Mouse (Mus musculus) forebrain, embryonic 16.5 days (tissue): Measurements from ENCODE around the gene A930002H24Rik. TPM values are rescaled to one million over a fixed set of nuclear protein-coding genes. Genes with fewer than 3 reads are reported as not detected.

ENCODE experiments used
- ATAC-seq: fragments of 200-750 bp; cut with Nextera tagmentation; 2 replicates; pipeline ENCODE4 v1.8.0; 2017; ENCODE audit warnings: mild to moderate bottlenecking, moderate library complexity
- H3K27ac ChIP-seq: fragments of 300-500 bp; sonication (generic); 2 replicates; pipeline ENCODE4 v1.5.1; 2014; ENCODE audit warnings: low read length, control low read depth
- H3K27me3 ChIP-seq: fragments of 300-500 bp; sonication (generic); replicated peaks from 2 replicates; pipeline ENCODE4 v1.6.1; 2014; ENCODE audit warnings: low read length; ENCODE audit not compliant: control insufficient read depth, insufficient read depth
- H3K36me3 ChIP-seq: fragments of 300-500 bp; sonication (generic); 2 replicates; pipeline ENCODE4 v1.6.1; 2014; ENCODE audit not compliant: control insufficient read depth, insufficient read depth
- H3K4me1 ChIP-seq: fragments of 300-500 bp; sonication (generic); replicated peaks from 2 replicates; pipeline ENCODE4 v1.6.1; 2014; ENCODE audit warnings: low read length; ENCODE audit not compliant: control insufficient read depth, insufficient read depth
- H3K4me2 ChIP-seq: fragments of 300-500 bp; sonication (generic); 2 replicates; pipeline ENCODE4 v1.6.1; 2014; ENCODE audit warnings: mild to moderate bottlenecking, low read length, control low read depth
- H3K4me3 ChIP-seq: fragments of 300-500 bp; sonication (generic); replicated peaks from 2 replicates; pipeline ENCODE4 v1.5.1; 2014; ENCODE audit warnings: mild to moderate bottlenecking, low read length, control low read depth
- H3K9ac ChIP-seq: fragments of 300-500 bp; sonication (generic); replicated peaks from 2 replicates; pipeline ENCODE4 v1.6.1; 2014; ENCODE audit warnings: low read depth, low read length, control low read depth
- H3K9me3 ChIP-seq: fragments of 300-500 bp; sonication (generic); 2 replicates; pipeline ENCODE4 v1.6.1; 2016; ENCODE audit warnings: low read length; ENCODE audit not compliant: control insufficient read depth
- WGBS: fragments of 180-500 bp; shearing (Covaris S2); extraction: QIAGEN DNeasy Blood & Tissue Kit; methylation state at CpG from one replicate; pipeline ENCODE4 v1.1.7; 2014; 5-methylcytosine and 5-hydroxymethylcytosine counted together
- polyA plus RNA-seq: library from polyadenylated mRNA; unstranded; fragments of >200 nt; fragmentation: Nextera tagmentation; extraction: Ambion mirVana; gene quantifications from 2 replicates; pipeline ENCODE4 v1.2.1, GENCODE M21; 2015

A930002H24Rik gene
- polyA plus RNA-seq, 1 experiment from 2014 or later: 2.8 TPM

GRCm38 (mm10) chr17:63824141-63824540 is 39.5 kb downstream of the A930002H24Rik start:
- H3K4me3 ChIP-seq: no peak overlapping the region
- no peak for ATAC-seq
- H3K9me3 ChIP-seq: no peaks in the 10 kb centered on the region
- no peaks in the 10 kb centered on the region for H3K4me1 ChIP-seq
- no peaks in the 10 kb centered on the region for H3K27me3 ChIP-seq
- H3K4me2 ChIP-seq: no peak overlapping the region
- no peaks in the 10 kb centered on the region for H3K36me3 ChIP-seq
- no peak overlapping the region for H3K9ac ChIP-seq
- no peak overlapping the region for H3K27ac ChIP-seq
- 92% methylated on average over 4 of the region's 4 CpGs for WGBS

- Histone ChIP-seq H3K4me1 (no peaks in the 10 kb centered on the region), H3K9ac (no peak overlapping the region), H3K27ac (no peak overlapping the region), H3K36me3 (no peaks in the 10 kb centered on the region), H3K4me2 (no peak overlapping the region), H3K4me3 (no peak overlapping the region), H3K27me3 (no peaks in the 10 kb centered on the region), H3K9me3 (no peaks in the 10 kb centered on the region)
- 89% methylated on average over 10 of the region's 10 CpGs for WGBS
- no peak for ATAC-seq
These were observed 45.1 kb downstream of the A930002H24Rik start for GRCm38 (mm10) chr17:63818444-63819027.

DNA sequence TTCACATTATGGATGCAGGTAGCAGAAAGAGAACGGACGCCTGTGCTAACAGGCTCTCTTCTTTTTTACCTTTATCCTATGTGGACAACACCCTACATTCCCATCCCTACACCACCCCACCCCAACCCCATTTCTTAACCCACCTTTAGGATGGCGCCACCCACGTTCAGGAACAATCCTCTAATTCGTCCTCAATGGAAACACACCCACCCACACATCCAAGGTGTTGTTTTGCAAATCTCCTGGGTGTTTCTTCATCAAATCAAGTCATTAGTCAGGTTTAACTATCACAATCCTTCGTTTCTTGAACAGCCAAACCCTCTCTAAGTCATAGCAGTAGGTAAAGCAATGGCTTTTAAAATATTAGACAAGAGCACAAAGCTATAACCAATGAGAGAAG is 50.0 kb downstream of the A930002H24Rik start:
- Histone ChIP-seq H3K9ac (no peak overlapping the region), H3K4me1 (peaks cover 7% of the 10 kb centered on the region), H3K27ac (no peak overlapping the region), H3K36me3 (no peaks in the 10 kb centered on the region), H3K4me2 (no peak overlapping the region), H3K9me3 (no peaks in the 10 kb centered on the region), H3K27me3 (no peaks in the 10 kb centered on the region), H3K4me3 (no peak overlapping the region)
- ATAC-seq: no peak
- WGBS: 87% methylated on average over 6 of the region's 6 CpGs

Other genes starting within 250 kb of the A930002H24Rik start
- gene Fer, start 729 bp downstream of the A930002H24Rik start, polyA plus RNA-seq: 34.2 and 36.7 TPM in 2 replicates